ENCODE assay signal across 8 mouse cellular contexts in genomic region chr1:152555944-152556573, GRCm38 (mm10).
DNase-seq lines count a peak whose midpoint lies in the region; ATAC-seq lines count a peak whose summit lies in the region.

No protein-coding gene starts in this region.

- ATAC-seq in embryonic facial prominence, embryonic 15.5 days (ENCODE audit: insufficient number of reproducible peaks, low FRiP score, low TSS enrichment, low read depth) = peak; percentile 84
- peak; percentile 85 for ATAC-seq in kidney, embryonic 15.5 days (replicated peaks; ENCODE audit: low FRiP score)
- no peak for ATAC-seq in liver, embryonic 11.5 days (replicated peaks; ENCODE audit: low FRiP score)
- peak; percentile 61; the same call in 1 of the 2 replicates for ATAC-seq in neural tube, embryonic 11.5 days (ENCODE audit: insufficient read depth, low FRiP score, low TSS enrichment)
- ATAC-seq in inflammation-experienced regulatory T-cells, adult 6 months = no peak

- H3K4me1 ChIP-seq in embryonic facial prominence, embryonic 15.5 days = peaks cover 29% of the 10 kb centered on the region
- peaks cover 38% of the 10 kb centered on the region for H3K4me1 ChIP-seq in heart, embryonic 10.5 days
- H3K4me1 ChIP-seq in kidney, embryonic 15.5 days = peaks cover 81% of the 10 kb centered on the region
- peaks cover 7% of the 10 kb centered on the region; the same call in 1 of the 2 replicates for H3K4me1 ChIP-seq in liver, embryonic 11.5 days (replicated peaks; ENCODE audit: control insufficient read depth, insufficient read depth, low read length)
- H3K4me1 ChIP-seq in neural tube, embryonic 11.5 days (ENCODE audit: control insufficient read depth, insufficient read depth, low read length) = peaks cover 9% of the 10 kb centered on the region

- no peaks in the 10 kb centered on the region for H3K27me3 ChIP-seq in embryonic facial prominence, embryonic 15.5 days
- H3K27me3 ChIP-seq in heart, embryonic 10.5 days (ENCODE audit: insufficient read depth, poor library complexity, severe bottlenecking) = no peaks in the 10 kb centered on the region
- H3K27me3 ChIP-seq in kidney, embryonic 15.5 days = no peaks in the 10 kb centered on the region
- H3K27me3 ChIP-seq in liver, embryonic 11.5 days (replicated peaks; ENCODE audit: control insufficient read depth, insufficient read depth, low read length) = no peaks in the 10 kb centered on the region
- no peaks in the 10 kb centered on the region for H3K27me3 ChIP-seq in neural tube, embryonic 11.5 days (ENCODE audit: control insufficient read depth, insufficient read depth, low read length)

- H3K4me2 ChIP-seq in embryonic facial prominence, embryonic 15.5 days (replicated peaks) = no peak overlapping the region
- H3K4me2 ChIP-seq in kidney, embryonic 15.5 days = peak overlapping the region; percentile 22; the same call in 1 of the 2 replicates
- no peak overlapping the region for H3K4me2 ChIP-seq in liver, embryonic 11.5 days
- no peak overlapping the region for H3K4me2 ChIP-seq in neural tube, embryonic 11.5 days (ENCODE audit: low read depth)

- peak; percentile 65 for DNase-seq in adrenal gland, adult 8-10 months
- peak; percentile 92 for DNase-seq in heart, embryonic 10.5 days (ENCODE audit: low spot score)
- DNase-seq in liver, embryonic 11.5 days (ENCODE audit: low spot score) = peak; percentile 41
- DNase-seq in neural tube, embryonic 11.5 days (ENCODE audit: low spot score) = peak; percentile 64
- DNase-seq in urinary bladder, postnatal 4 days (ENCODE audit: low spot score in 2 of 2) = peak; percentile 72

- H3K4me3 ChIP-seq in embryonic facial prominence, embryonic 15.5 days (replicated peaks) = no peak overlapping the region
- H3K4me3 ChIP-seq in heart, embryonic 10.5 days = peak overlapping the region; percentile 2; the same call in 1 of the 2 replicates
- no peak overlapping the region for H3K4me3 ChIP-seq in kidney, embryonic 15.5 days (replicated peaks)
- H3K4me3 ChIP-seq in liver, embryonic 11.5 days (ENCODE audit: low read depth, low read length) = no peak overlapping the region
- no peak overlapping the region for H3K4me3 ChIP-seq in neural tube, embryonic 11.5 days (ENCODE audit: low read depth, low read length)

- no peak overlapping the region for H3K9ac ChIP-seq in embryonic facial prominence, embryonic 15.5 days
- H3K9ac ChIP-seq in kidney, embryonic 15.5 days = no peak overlapping the region; the same call in 1 of the 2 replicates
- H3K9ac ChIP-seq in liver, embryonic 11.5 days (ENCODE audit: low read depth, low read length) = no peak overlapping the region
- H3K9ac ChIP-seq in neural tube, embryonic 11.5 days (ENCODE audit: low read length) = 0 out of 2 replicates have a peak overlapping the region, but pooled peaks have one; percentile 5

- H3K27ac ChIP-seq in embryonic facial prominence, embryonic 15.5 days (replicated peaks) = peak overlapping the region; percentile 82
- peak overlapping the region; percentile 89 for H3K27ac ChIP-seq in heart, embryonic 10.5 days
- peak overlapping the region; percentile 94 for H3K27ac ChIP-seq in kidney, embryonic 15.5 days
- peak overlapping the region; percentile 21 for H3K27ac ChIP-seq in liver, embryonic 11.5 days (ENCODE audit: low read depth, low read length)
- H3K27ac ChIP-seq in neural tube, embryonic 11.5 days (ENCODE audit: low read depth, low read length) = no peak overlapping the region

- 11% methylated on average over 7 of the region's 7 CpGs for WGBS in embryonic facial prominence, embryonic 15.5 days
- WGBS in heart, embryonic 10.5 days = 13% methylated on average over 7 of the region's 7 CpGs
- 6% methylated on average over 7 of the region's 7 CpGs for WGBS in kidney, embryonic 15.5 days
- 38% methylated on average over 7 of the region's 7 CpGs for WGBS in liver, embryonic 11.5 days
- WGBS in neural tube, embryonic 11.5 days = 37% methylated on average over 7 of the region's 7 CpGs

- peaks cover 7% of the 10 kb centered on the region for H3K36me3 ChIP-seq in embryonic facial prominence, embryonic 15.5 days
- peaks cover 47% of the 10 kb centered on the region for H3K36me3 ChIP-seq in heart, embryonic 10.5 days
- H3K36me3 ChIP-seq in kidney, embryonic 15.5 days = peaks cover 27% of the 10 kb centered on the region
- H3K36me3 ChIP-seq in liver, embryonic 11.5 days (ENCODE audit: control insufficient read depth, insufficient read depth, low read length) = no peaks in the 10 kb centered on the region; the same call in 1 of the 2 replicates
- no peaks in the 10 kb centered on the region for H3K36me3 ChIP-seq in neural tube, embryonic 11.5 days (ENCODE audit: control insufficient read depth, insufficient read depth, low read length)

- H3K9me3 ChIP-seq in embryonic facial prominence, embryonic 15.5 days (replicated peaks) = no peaks in the 10 kb centered on the region
- H3K9me3 ChIP-seq in heart, embryonic 10.5 days = no peaks in the 10 kb centered on the region
- no peaks in the 10 kb centered on the region for H3K9me3 ChIP-seq in kidney, embryonic 15.5 days (replicated peaks)
- no peaks in the 10 kb centered on the region for H3K9me3 ChIP-seq in liver, embryonic 11.5 days (ENCODE audit: control insufficient read depth, low read length)
- no peaks in the 10 kb centered on the region for H3K9me3 ChIP-seq in neural tube, embryonic 11.5 days (ENCODE audit: control insufficient read depth, low read length)

Comparison
In these comparisons a context has a peak if more than half of its experiments do, and no peak if none do; other contexts are left out.
1. DNase-seq: peak in every context shown above with its lines; median percentile 92 in heart, embryonic 10.5 days; 72 in urinary bladder, postnatal 4 days; 65 in adrenal gland, adult 8-10 months; 64 in neural tube, embryonic 11.5 days; 41 in liver, embryonic 11.5 days.
2. ATAC-seq: peak in embryonic facial prominence, embryonic 15.5 days (single experiment), kidney, embryonic 15.5 days (single experiment) and neural tube, embryonic 11.5 days (single experiment); none in liver, embryonic 11.5 days (single experiment) and inflammation-experienced regulatory T-cells, adult 6 months (single experiment).